Mouse (Mus musculus) brain, adult 10 weeks (tissue): ENCODE results near the gene Olfr569. TPM values are rescaled to one million over a fixed set of nuclear protein-coding genes. Genes with fewer than 3 reads are reported as not detected.

Experiments
- polyA plus RNA-seq: library from polyadenylated mRNA; stranded (reverse); fragments of 350-450 nt; fragmentation: Illumina TruSeq; extraction: RNeasy Lipid Tissue Mini Kit (QIAGEN cat#74804); gene quantifications from one replicate; pipeline ENCODE4 v1.2.3, GENCODE M21; 2015; ENCODE audit warnings: low read depth, low replicate concordance

Olfr569 gene
- polyA plus RNA-seq: not detected

GRCm38 (mm10) chr7:102890782-102891181 lies at the start of gene Olfr569:
TSS of gene Olfr569 (minus strand) at chr7:102890882.

GRCm38 (mm10) chr7:102924109-102924508 lies 33.4 kb upstream of the Olfr569 start, which contains the start of gene Olfr572:
TSS of gene Olfr572 (plus strand) at chr7:102924409.

GRCm38 (mm10) chr7:102917032-102917875 lies 26.6 kb upstream of the Olfr569 start, which contains the start of gene Olfr571:
TSS of gene Olfr571 (minus strand) at chr7:102917536.

GRCm38 (mm10) chr7:102876822-102877221 lies 13.9 kb downstream of the Olfr569 start, which contains the start of gene Olfr568:
TSS of gene Olfr568 (plus strand) at chr7:102877122.

GRCm38 (mm10) chr7:102858665-102859064 lies 32.0 kb downstream of the Olfr569 start, which contains the start of gene Olfr566:
TSS of gene Olfr566 (minus strand) at chr7:102858765.

Other genes with a start within 250 kb of the Olfr569 start
- gene Olfr555, start 232.1 kb downstream of the Olfr569 start, polyA plus RNA-seq: not detected
- gene Olfr556, start 226.0 kb downstream of the Olfr569 start, polyA plus RNA-seq: not detected
- 6.1 TPM for gene Trim68, start 203.6 kb downstream of the Olfr569 start, polyA plus RNA-seq
- not detected for gene Olfr557, start 195.0 kb downstream of the Olfr569 start, polyA plus RNA-seq
- 1.0 TPM for gene Olfr558, start 188.7 kb downstream of the Olfr569 start, polyA plus RNA-seq
- not detected for gene Olfr33, start 171.8 kb downstream of the Olfr569 start, polyA plus RNA-seq
- not detected for gene Olfr559, start 163.4 kb downstream of the Olfr569 start, polyA plus RNA-seq
- gene Olfr560, start 131.5 kb downstream of the Olfr569 start, polyA plus RNA-seq: 0.33 TPM
- 1.1 TPM for gene Olfr78, start 131.4 kb downstream of the Olfr569 start, polyA plus RNA-seq
- not detected for gene Olfr561, start 119.7 kb downstream of the Olfr569 start, polyA plus RNA-seq
- not detected for gene Olfr564, start 87.4 kb downstream of the Olfr569 start, polyA plus RNA-seq
- gene Olfr566, start 32.1 kb downstream of the Olfr569 start, polyA plus RNA-seq: not detected
- gene Olfr568, start 13.8 kb downstream of the Olfr569 start, polyA plus RNA-seq: not detected
- gene Olfr570, start 3.7 kb upstream of the Olfr569 start, polyA plus RNA-seq: not detected
- gene Olfr571, start 26.7 kb upstream of the Olfr569 start, polyA plus RNA-seq: not detected
- not detected for gene Olfr572, start 33.5 kb upstream of the Olfr569 start, polyA plus RNA-seq
- not detected for gene Olfr573-ps1, start 51.7 kb upstream of the Olfr569 start, polyA plus RNA-seq
- not detected for gene Olfr574, start 57.6 kb upstream of the Olfr569 start, polyA plus RNA-seq
- not detected for gene Olfr575, start 67.9 kb upstream of the Olfr569 start, polyA plus RNA-seq
- not detected for gene Olfr576, start 71.8 kb upstream of the Olfr569 start, polyA plus RNA-seq
- not detected for gene Olfr577, start 85.1 kb upstream of the Olfr569 start, polyA plus RNA-seq
- gene Olfr578, start 98.4 kb upstream of the Olfr569 start, polyA plus RNA-seq: not detected
- not detected for gene Olfr582, start 147.1 kb upstream of the Olfr569 start, polyA plus RNA-seq
- not detected for gene Olfr583, start 160.4 kb upstream of the Olfr569 start, polyA plus RNA-seq
- gene Olfr584, start 191.0 kb upstream of the Olfr569 start, polyA plus RNA-seq: not detected
- not detected for gene Olfr585, start 206.8 kb upstream of the Olfr569 start, polyA plus RNA-seq
- not detected for gene Olfr586, start 234.8 kb upstream of the Olfr569 start, polyA plus RNA-seq
- gene Olfr588-ps1, start 250.0 kb upstream of the Olfr569 start, polyA plus RNA-seq: not detected